Mouse (Mus musculus) hindbrain, embryonic 12.5 days (tissue): ENCODE results near the gene Cyp24a1. TPM values are rescaled to one million over a fixed set of nuclear protein-coding genes. Genes with fewer than 3 reads are reported as not detected.
A peak's percentile ranks its signal among the peaks of the same experiment; 100 is the strongest.
"Not testable (repeated sequence)": the region's sequence is repeated elsewhere in the genome, so short reads cannot be mapped to it uniquely, and the experiment has no call there.

Experiments used
- ATAC-seq: fragments of 200-750 bp; cut with Nextera tagmentation; 2 replicates; pipeline ENCODE4 v1.8.0; 2017; ENCODE audit warnings: moderate TSS enrichment; ENCODE audit not compliant: low FRiP score
- H3K27ac ChIP-seq: fragments of 300-500 bp; sonication (generic); 2 replicates; pipeline ENCODE4 v1.5.1; 2016; ENCODE audit warnings: mild to moderate bottlenecking
- H3K27me3 ChIP-seq: fragments of 300-500 bp; sonication (generic); 2 replicates; pipeline ENCODE4 v1.6.1; 2016; ENCODE audit warnings: mild to moderate bottlenecking
- H3K36me3 ChIP-seq: fragments of 300-500 bp; sonication (generic); 2 replicates; pipeline ENCODE4 v1.6.1; 2016; ENCODE audit warnings: mild to moderate bottlenecking
- H3K4me1 ChIP-seq: fragments of 300-500 bp; sonication (generic); 2 replicates; pipeline ENCODE4 v1.6.1; 2016
- H3K4me2 ChIP-seq: fragments of 300-500 bp; sonication (generic); replicated peaks from 2 replicates; pipeline ENCODE4 v1.6.1; 2016; ENCODE audit warnings: mild to moderate bottlenecking
- H3K4me3 ChIP-seq: fragments of 300-500 bp; sonication (generic); 2 replicates; pipeline ENCODE4 v1.5.1; 2016; ENCODE audit warnings: mild to moderate bottlenecking
- H3K9ac ChIP-seq: fragments of 300-500 bp; sonication (generic); 2 replicates; pipeline ENCODE4 v1.6.1; 2016; ENCODE audit warnings: mild to moderate bottlenecking, moderate library complexity
- H3K9me3 ChIP-seq: fragments of 300-500 bp; sonication (generic); replicated peaks from 2 replicates; pipeline ENCODE4 v1.6.1; 2016; ENCODE audit warnings: mild to moderate bottlenecking
- WGBS: fragments of 180-500 bp; shearing (Covaris S2); methylation state at CpG from one replicate; pipeline ENCODE4 v1.1.7; 2016; 5-methylcytosine and 5-hydroxymethylcytosine counted together
- polyA plus RNA-seq: library from polyadenylated mRNA; unstranded; fragments of >200 nt; fragmentation: Nextera tagmentation; extraction: Ambion mirVana; gene quantifications from 2 replicates; pipeline ENCODE4 v1.2.1, GENCODE M21; 2016

Gene Cyp24a1
- polyA plus RNA-seq, 1 experiment from 2014 or later: not detected

- Histone ChIP-seq H3K4me3 (no peak overlapping the region), H3K36me3 (no peaks in the 10 kb centered on the region), H3K4me1 (peaks cover 6% of the 10 kb centered on the region), H3K4me2 (no peak overlapping the region), H3K27ac (no peak overlapping the region), H3K27me3 (0 out of 2 replicates have a peak, but pooled peaks cover 4% of the 10 kb centered on the region), H3K9ac (no peak overlapping the region), H3K9me3 (no peaks in the 10 kb centered on the region)
- WGBS: 69% methylated on average over 7 of the region's 7 CpGs
- no peak for ATAC-seq
Measured at GRCm38 (mm10) chr2:170461652-170462051, 35.3 kb downstream of the Cyp24a1 start.

- no peak overlapping the region for H3K27ac ChIP-seq
- 25% methylated on average over 9 of the region's 9 CpGs for WGBS
- ATAC-seq: no peak
Measured at GRCm38 (mm10) chr2:170459805-170460204, 37.1 kb downstream of the Cyp24a1 start.

GRCm38 (mm10) chr2:170459183-170459582, 37.8 kb downstream of the Cyp24a1 start:
- Histone ChIP-seq H3K9me3 (no peaks in the 10 kb centered on the region), H3K27me3 (0 out of 2 replicates have a peak, but pooled peaks cover 4% of the 10 kb centered on the region), H3K4me1 (peaks cover 6% of the 10 kb centered on the region), H3K4me2 (no peak overlapping the region), H3K27ac (no peak overlapping the region), H3K36me3 (no peaks in the 10 kb centered on the region), H3K9ac (no peak overlapping the region), H3K4me3 (no peak overlapping the region)
- ATAC-seq: no peak
- 61% methylated on average over 10 of the region's 10 CpGs for WGBS

More at GRCm38 (mm10) chr2:170459805-170460204, 37.1 kb downstream of the Cyp24a1 start:
- Histone ChIP-seq H3K27me3 (0 out of 2 replicates have a peak, but pooled peaks cover 4% of the 10 kb centered on the region), H3K4me2 (no peak overlapping the region), H3K9me3 (no peaks in the 10 kb centered on the region), H3K4me1 (peaks cover 6% of the 10 kb centered on the region), H3K36me3 (no peaks in the 10 kb centered on the region), H3K4me3 (no peak overlapping the region), H3K9ac (no peak overlapping the region)

- H3K4me3 ChIP-seq, H3K27ac ChIP-seq, H3K9me3 ChIP-seq, H3K27me3 ChIP-seq, H3K4me2 ChIP-seq, H3K36me3 ChIP-seq, H3K9ac ChIP-seq, H3K4me1 ChIP-seq, ATAC-seq: not testable (repeated sequence)
- WGBS: 53% methylated on average over 3 of the region's 4 CpGs
Measured at GRCm38 (mm10) chr2:170453809-170454208, 43.1 kb downstream of the Cyp24a1 start.

DNA sequence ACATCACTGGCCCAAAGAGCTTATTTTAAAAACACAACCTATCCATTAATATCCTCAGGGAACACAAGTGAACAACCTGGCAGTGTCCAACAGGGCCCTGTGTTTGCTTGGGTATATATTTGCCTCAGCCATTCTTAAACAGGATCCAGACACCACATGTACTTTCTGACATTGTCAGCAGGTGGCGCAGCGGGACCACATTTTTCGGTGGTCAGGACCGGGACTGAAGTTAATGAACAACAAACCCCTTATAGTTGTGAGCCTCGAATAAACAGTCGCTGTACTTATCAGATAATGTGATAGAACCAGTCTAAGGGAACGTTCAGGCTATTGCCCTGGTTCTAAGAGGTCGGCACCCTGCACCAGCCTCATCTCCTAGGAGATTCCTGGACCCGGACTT, 46.0 kb downstream of the Cyp24a1 start:
- 11% methylated on average over 9 of the region's 9 CpGs for WGBS
- Histone ChIP-seq H3K27me3 (peaks cover 5% of the 10 kb centered on the region; the same call in 1 of the 2 replicates), H3K27ac (no peak overlapping the region), H3K9me3 (no peaks in the 10 kb centered on the region), H3K4me3 (no peak overlapping the region), H3K36me3 (no peaks in the 10 kb centered on the region), H3K4me2 (peak overlapping the region; percentile 27; the same call in 1 of the 2 replicates), H3K9ac (no peak overlapping the region), H3K4me1 (peaks cover 3% of the 10 kb centered on the region; the same call in 1 of the 2 replicates)
- peak; percentile 43; the same call in 1 of the 2 replicates for ATAC-seq

- no peak overlapping the region for H3K4me3 ChIP-seq
- no peak for ATAC-seq
- peaks cover 5% of the 10 kb centered on the region; the same call in 1 of the 2 replicates for H3K27me3 ChIP-seq
- H3K9ac ChIP-seq: no peak overlapping the region
- no peak overlapping the region for H3K4me2 ChIP-seq
- 66% methylated on average over 10 of the region's 10 CpGs for WGBS
- H3K9me3 ChIP-seq: no peaks in the 10 kb centered on the region
- no peak overlapping the region for H3K27ac ChIP-seq
- H3K36me3 ChIP-seq: no peaks in the 10 kb centered on the region
- peaks cover 3% of the 10 kb centered on the region; the same call in 1 of the 2 replicates for H3K4me1 ChIP-seq
Measured at GRCm38 (mm10) chr2:170447651-170448050, 49.3 kb downstream of the Cyp24a1 start.

DNA sequence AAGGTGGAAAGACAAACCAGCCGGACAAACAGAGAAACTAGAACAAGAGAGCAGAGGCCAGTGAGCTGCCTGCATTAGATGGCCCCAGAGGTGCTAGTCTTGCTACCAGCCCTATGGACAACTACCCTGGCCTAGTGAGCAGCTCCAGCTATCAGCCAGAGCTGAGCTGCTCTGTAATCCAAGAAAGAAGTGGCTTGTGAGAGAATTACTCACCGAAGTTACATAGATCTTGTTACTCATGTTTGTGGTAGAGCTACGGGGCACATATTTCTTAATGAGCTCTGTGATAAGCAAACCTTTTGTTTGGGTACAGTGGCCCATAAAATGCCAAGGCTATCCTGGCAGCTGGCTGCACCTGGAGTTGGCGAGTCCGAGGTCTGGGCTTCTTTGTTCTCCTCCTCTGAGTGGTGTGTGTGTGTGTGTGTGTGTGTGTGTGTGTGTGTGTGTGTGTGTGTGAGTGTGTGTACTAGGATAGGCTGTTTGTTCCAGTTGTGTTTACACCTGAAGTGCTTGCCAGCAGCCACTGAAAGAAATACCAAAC, 50.0 kb downstream of the Cyp24a1 start:
- H3K4me1 ChIP-seq: peaks cover 3% of the 10 kb centered on the region; the same call in 1 of the 2 replicates
- WGBS: 75% methylated on average over 5 of the region's 5 CpGs
- no peak overlapping the region for H3K4me3 ChIP-seq
- H3K4me2 ChIP-seq: no peak overlapping the region
- H3K9me3 ChIP-seq: no peaks in the 10 kb centered on the region
- H3K27ac ChIP-seq: no peak overlapping the region
- peaks cover 5% of the 10 kb centered on the region; the same call in 1 of the 2 replicates for H3K27me3 ChIP-seq
- H3K9ac ChIP-seq: no peak overlapping the region
- ATAC-seq: no peak
- no peaks in the 10 kb centered on the region for H3K36me3 ChIP-seq

DNA sequence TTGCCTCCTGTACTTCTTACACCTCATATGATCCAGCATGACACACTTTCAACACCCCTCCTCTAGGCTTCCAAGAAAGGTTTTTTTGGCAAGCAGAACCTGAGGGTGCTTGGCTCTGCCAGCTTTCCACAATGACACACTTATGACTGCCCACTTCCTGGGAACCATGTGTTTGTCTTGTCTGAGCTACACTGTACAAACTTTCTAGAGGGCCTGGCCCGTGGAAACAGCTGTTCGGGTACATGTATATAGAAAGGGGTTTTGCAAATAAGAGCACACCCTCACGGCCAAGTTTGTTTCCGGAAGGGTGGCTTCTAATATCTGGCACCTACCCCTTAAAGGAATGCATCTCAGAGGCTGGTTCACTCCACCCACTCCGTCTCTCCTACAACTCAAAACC, 51.1 kb downstream of the Cyp24a1 start:
- H3K4me2 ChIP-seq: no peak overlapping the region
- no peak overlapping the region for H3K9ac ChIP-seq
- H3K27ac ChIP-seq: no peak overlapping the region
- H3K36me3 ChIP-seq: no peaks in the 10 kb centered on the region
- H3K27me3 ChIP-seq: no peaks in the 10 kb centered on the region
- H3K4me1 ChIP-seq: no peaks in the 10 kb centered on the region
- WGBS: 90% methylated on average over 5 of the region's 5 CpGs
- no peak overlapping the region for H3K4me3 ChIP-seq
- no peak for ATAC-seq
- no peaks in the 10 kb centered on the region for H3K9me3 ChIP-seq

GRCm38 (mm10) chr2:170442535-170442934, 54.4 kb downstream of the Cyp24a1 start:
- no peaks in the 10 kb centered on the region for H3K9me3 ChIP-seq
- WGBS: 78% methylated on average over 3 of the region's 3 CpGs
- H3K4me1 ChIP-seq: peaks cover 3% of the 10 kb centered on the region; the same call in 1 of the 2 replicates
- no peak overlapping the region for H3K4me3 ChIP-seq
- H3K4me2 ChIP-seq: no peak overlapping the region
- no peak for ATAC-seq
- H3K36me3 ChIP-seq: no peaks in the 10 kb centered on the region
- H3K27ac ChIP-seq: no peak overlapping the region
- 0 out of 2 replicates have a peak, but pooled peaks cover 4% of the 10 kb centered on the region for H3K27me3 ChIP-seq
- H3K9ac ChIP-seq: no peak overlapping the region

DNA sequence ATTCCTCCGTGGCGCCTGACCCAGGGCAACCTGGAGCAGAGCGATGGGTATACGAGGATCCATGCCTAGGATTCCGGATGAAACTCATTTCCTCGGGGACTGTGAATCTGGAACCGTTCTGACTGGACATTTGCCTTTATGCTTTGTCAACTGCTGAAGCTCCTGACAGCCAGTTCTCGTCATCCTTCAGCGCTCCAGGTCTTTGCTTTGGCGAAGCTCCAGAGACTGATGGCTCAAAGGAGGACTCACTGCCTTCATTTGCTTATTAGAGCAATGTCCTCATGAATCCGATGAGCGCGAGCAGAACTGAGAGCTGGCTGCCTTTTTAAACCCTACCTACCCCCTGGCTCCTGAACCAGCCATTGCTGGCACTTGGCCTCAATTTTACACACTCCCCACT, 58.2 kb downstream of the Cyp24a1 start:
- Histone ChIP-seq H3K4me1 (peaks cover 3% of the 10 kb centered on the region; the same call in 1 of the 2 replicates), H3K36me3 (no peaks in the 10 kb centered on the region), H3K27me3 (peaks cover 8% of the 10 kb centered on the region; the same call in 1 of the 2 replicates), H3K9me3 (no peaks in the 10 kb centered on the region), H3K4me3 (no peak overlapping the region), H3K4me2 (0 out of 2 replicates have a peak overlapping the region, but pooled peaks have one; percentile 13), H3K27ac (no peak overlapping the region), H3K9ac (no peak overlapping the region)
- no peak for ATAC-seq
- WGBS: 51% methylated on average over 13 of the region's 13 CpGs

DNA sequence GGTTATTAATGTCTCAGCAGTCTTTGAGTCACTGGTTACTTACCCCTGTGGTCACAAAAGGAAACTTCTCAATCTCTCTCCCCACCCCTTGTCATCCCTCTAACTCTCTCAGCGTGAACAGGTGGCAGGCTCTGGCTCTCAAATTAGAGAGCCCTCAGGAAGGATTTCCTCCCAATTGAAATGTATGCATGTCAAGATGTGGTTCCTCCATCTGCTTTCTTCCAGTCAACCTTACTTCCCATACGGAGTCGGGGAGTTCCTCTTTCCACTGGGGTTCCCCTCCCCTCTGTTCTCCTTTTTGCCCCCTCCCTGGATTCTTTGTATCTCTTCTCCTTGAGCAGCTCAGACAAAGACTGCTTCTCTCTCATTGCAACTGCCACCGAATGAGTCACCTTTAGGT, 60.7 kb downstream of the Cyp24a1 start:
- H3K4me3 ChIP-seq: no peak overlapping the region
- H3K4me1 ChIP-seq: peaks cover 3% of the 10 kb centered on the region; the same call in 1 of the 2 replicates
- no peak overlapping the region for H3K4me2 ChIP-seq
- H3K27ac ChIP-seq: no peak overlapping the region
- H3K36me3 ChIP-seq: no peaks in the 10 kb centered on the region
- no peaks in the 10 kb centered on the region for H3K9me3 ChIP-seq
- WGBS: 69% methylated on average over 4 of the region's 4 CpGs
- no peak for ATAC-seq
- no peak overlapping the region for H3K9ac ChIP-seq
- H3K27me3 ChIP-seq: peaks cover 8% of the 10 kb centered on the region; the same call in 1 of the 2 replicates
